Mouse (Mus musculus) erythroblast, embryonic 14.5 days (primary cell): Measurements from ENCODE around the gene Chst11.

Source experiments
- GATA1 ChIP-seq: IDR thresholded peaks from 2 replicates; pipeline ENCODE4 v1.6.1; 2012; ENCODE audit warnings: low read length, inconsistent platforms, mixed read lengths
- TAL1 ChIP-seq: IDR thresholded peaks from 3 replicates; pipeline ENCODE4 v1.6.1; 2012; ENCODE audit warnings: low read length, inconsistent platforms, mixed read lengths

DNA sequence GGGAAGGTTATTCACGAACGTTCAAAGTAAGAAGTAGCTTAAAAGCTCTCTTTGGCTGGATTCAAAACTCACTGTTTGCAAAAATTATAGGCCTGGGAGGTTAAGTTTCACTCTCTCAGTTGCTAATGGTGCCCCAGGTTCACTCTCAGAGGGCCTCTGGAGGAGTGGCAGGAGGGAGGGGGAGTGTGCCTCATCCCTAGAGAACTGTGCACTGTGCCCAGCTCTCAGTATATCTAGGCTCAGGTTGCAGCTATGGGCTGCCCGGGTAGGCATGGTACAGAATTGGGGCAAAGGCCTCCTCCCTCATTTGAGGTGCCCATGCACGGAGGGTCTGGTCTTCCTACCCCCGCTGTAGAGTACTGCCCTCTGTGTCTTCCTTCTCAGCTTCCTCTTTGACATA lies 14.9 kb downstream of the Chst11 start:
- TF ChIP-seq TAL1 = no peak
- TF ChIP-seq GATA1 = no peak
